Mouse (Mus musculus) lung, embryonic 15.5 days (tissue): Measurements from ENCODE around the gene Gm49486. TPM values are rescaled to one million over a fixed set of nuclear protein-coding genes. Genes with fewer than 3 reads are reported as not detected.

Experiments
- ATAC-seq: fragments of 200-750 bp; cut with Nextera tagmentation; 2 replicates; pipeline ENCODE4 v1.8.0; 2017; ENCODE audit warnings: moderate number of reproducible peaks, borderline replicate concordance; ENCODE audit not compliant: low FRiP score, low TSS enrichment; ENCODE audit errors: extremely low read depth
- H3K27ac ChIP-seq: fragments of 300-500 bp; sonication (generic); 2 replicates; pipeline ENCODE4 v1.5.1; 2015; ENCODE audit warnings: moderate library complexity, mild to moderate bottlenecking, inconsistent platforms
- H3K27me3 ChIP-seq: fragments of 300-500 bp; sonication (generic); 2 replicates; pipeline ENCODE4 v1.6.1; 2015; ENCODE audit warnings: inconsistent platforms
- H3K36me3 ChIP-seq: fragments of 300-500 bp; sonication (generic); 2 replicates; pipeline ENCODE4 v1.6.1; 2015; ENCODE audit warnings: inconsistent platforms
- H3K4me1 ChIP-seq: fragments of 300-500 bp; sonication (generic); 2 replicates; pipeline ENCODE4 v1.6.1; 2015; ENCODE audit warnings: inconsistent platforms
- H3K4me2 ChIP-seq: fragments of 300-500 bp; sonication (generic); 2 replicates; pipeline ENCODE4 v1.6.1; 2015; ENCODE audit warnings: inconsistent platforms, mild to moderate bottlenecking, moderate library complexity
- H3K4me3 ChIP-seq: fragments of 300-500 bp; sonication (generic); 2 replicates; pipeline ENCODE4 v1.5.1; 2015; ENCODE audit warnings: mild to moderate bottlenecking, inconsistent platforms
- H3K9ac ChIP-seq: fragments of 300-500 bp; sonication (generic); 2 replicates; pipeline ENCODE4 v1.6.1; 2015; ENCODE audit warnings: inconsistent platforms
- H3K9me3 ChIP-seq: fragments of 300-500 bp; sonication (generic); 2 replicates; pipeline ENCODE4 v1.6.1; 2016; ENCODE audit warnings: inconsistent platforms
- WGBS: fragments of 180-500 bp; shearing (Covaris S2); methylation state at CpG from one replicate; pipeline ENCODE4 v1.1.7; 2015; 5-methylcytosine and 5-hydroxymethylcytosine counted together
- polyA plus RNA-seq: library from polyadenylated mRNA; unstranded; fragments of >200 nt; fragmentation: Nextera tagmentation; extraction: Ambion mirVana; gene quantifications from 2 replicates; pipeline ENCODE4 v1.2.1, GENCODE M21; 2015

Gm49486 gene
- polyA plus RNA-seq, 1 experiment from 2014 or later = 0.46 TPM

DNA sequence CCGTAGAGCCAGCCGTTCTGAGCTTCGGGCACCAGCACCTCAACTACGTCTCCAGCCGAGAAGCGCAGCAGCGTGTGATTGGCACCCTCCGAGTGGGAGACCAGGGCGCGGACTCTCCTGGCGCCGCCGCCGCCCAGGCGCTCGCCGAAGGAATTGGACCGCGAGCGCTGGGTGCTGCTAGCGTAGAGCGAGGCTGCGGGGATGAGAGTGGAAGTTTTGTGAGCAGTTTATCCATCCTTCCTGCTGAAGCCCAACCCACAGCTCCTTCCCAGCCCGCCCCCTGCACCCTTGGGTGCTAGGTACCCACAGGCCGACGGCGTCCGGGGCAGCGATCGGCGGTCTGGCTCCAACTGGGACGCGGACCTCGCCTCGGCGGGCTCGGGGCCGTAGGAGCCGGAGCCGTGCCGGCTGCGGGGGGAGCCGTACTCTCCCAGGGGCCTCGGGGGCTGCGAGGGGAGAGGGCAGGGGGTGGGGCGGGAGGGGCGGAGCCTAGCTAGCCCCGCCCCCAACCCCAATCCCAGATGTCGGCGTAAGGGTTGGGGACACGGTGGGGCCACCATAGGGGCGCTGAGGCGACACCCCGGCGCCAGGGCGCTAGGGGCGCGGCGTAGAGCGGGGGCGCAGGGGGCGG lies 32.0 kb downstream of the Gm49486 start:
- Histone ChIP-seq H3K9ac (peak overlapping the region; percentile 48), H3K4me2 (peak overlapping the region; percentile 100), H3K36me3 (no peaks in the 10 kb centered on the region), H3K9me3 (no peaks in the 10 kb centered on the region), H3K4me1 (peaks cover 18% of the 10 kb centered on the region), H3K27ac (no peak overlapping the region), H3K27me3 (peaks cover 57% of the 10 kb centered on the region), H3K4me3 (peak overlapping the region; percentile 60)
- 1% methylated on average over 59 of the region's 62 CpGs for WGBS
- ATAC-seq = peak; percentile 69

DNA sequence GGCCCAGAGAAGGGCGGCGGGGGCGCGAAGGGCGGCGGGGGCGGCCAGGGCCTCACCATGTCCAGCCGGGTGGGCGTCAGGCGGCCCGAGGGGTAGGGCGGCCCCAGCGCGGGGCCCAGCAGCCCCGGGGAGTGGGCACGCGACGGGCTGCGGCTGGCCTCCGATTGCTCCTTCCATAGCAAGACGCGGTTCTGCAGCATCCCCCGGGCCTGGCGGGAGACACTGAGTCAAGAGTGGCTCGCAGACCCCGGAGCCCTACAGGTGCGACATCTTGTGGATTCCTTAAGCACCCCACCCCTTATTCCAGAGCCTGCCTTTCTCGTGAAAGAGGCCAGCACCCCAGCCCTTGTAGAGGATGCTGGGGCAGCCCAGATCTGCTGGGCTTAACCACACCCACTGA lies 32.6 kb downstream of the Gm49486 start:
- Histone ChIP-seq H3K9ac (peak overlapping the region; percentile 48), H3K36me3 (no peaks in the 10 kb centered on the region), H3K4me2 (peak overlapping the region; percentile 100), H3K27me3 (peaks cover 60% of the 10 kb centered on the region), H3K9me3 (no peaks in the 10 kb centered on the region), H3K4me3 (peak overlapping the region; percentile 60), H3K27ac (no peak overlapping the region), H3K4me1 (peaks cover 18% of the 10 kb centered on the region)
- 0% methylated on average over 20 of the region's 28 CpGs for WGBS
- no peak for ATAC-seq

DNA sequence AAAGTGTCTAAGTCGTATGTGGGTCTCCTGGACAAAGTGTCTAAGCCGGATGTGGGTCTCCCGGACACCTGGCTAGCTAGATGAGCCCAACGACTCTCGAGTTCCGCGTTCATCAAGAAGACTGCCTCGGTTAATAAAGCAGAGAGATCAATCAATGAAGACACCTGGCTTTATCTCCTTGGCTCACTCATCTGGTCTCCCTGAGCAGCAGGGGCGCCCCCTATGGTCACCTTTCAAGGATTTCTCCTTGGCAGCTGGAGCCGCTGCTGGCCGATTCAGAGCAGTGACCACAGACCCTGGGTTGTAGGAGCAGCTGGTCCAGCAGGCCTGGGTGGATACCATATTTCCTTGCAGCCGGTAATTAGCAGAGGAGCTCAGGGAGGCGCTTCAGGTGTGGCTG lies 33.2 kb downstream of the Gm49486 start:
- Histone ChIP-seq H3K9ac (no peak overlapping the region), H3K36me3 (no peaks in the 10 kb centered on the region), H3K4me2 (peak overlapping the region; percentile 100), H3K4me3 (no peak overlapping the region), H3K27ac (no peak overlapping the region), H3K9me3 (no peaks in the 10 kb centered on the region), H3K4me1 (peaks cover 18% of the 10 kb centered on the region), H3K27me3 (peaks cover 60% of the 10 kb centered on the region)
- ATAC-seq = no peak
- WGBS = 16% methylated on average over 13 of the region's 13 CpGs

DNA sequence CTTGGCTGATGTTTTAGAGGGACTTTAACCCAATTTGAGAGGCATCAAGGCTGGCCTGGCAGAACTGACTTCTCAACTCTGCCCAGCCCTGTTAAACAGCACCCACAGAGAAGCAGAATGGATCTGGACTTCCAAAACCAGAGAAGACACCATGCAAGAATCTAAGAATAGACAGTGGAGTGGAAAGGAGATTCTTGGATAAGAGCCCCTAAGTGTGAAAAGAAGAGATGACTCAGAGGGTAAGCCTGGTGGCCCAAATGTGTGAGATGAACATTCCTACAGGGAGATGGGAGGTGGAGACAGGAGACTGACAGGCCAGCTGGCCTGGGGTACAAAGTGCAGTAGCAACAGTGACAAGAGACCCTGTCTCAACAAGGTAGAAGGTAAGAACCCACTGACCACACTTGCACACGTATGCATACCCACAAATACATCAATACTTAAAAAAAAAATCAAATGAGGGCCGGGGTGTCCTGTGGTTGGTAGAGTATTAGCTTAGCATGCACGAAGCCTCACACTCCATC lies 33.7 kb downstream of the Gm49486 start:
- H3K4me1 ChIP-seq = peaks cover 18% of the 10 kb centered on the region
- H3K4me3 ChIP-seq = no peak overlapping the region
- no peak overlapping the region for H3K9ac ChIP-seq
- no peak overlapping the region for H3K4me2 ChIP-seq
- peaks cover 60% of the 10 kb centered on the region for H3K27me3 ChIP-seq
- 92% methylated on average over 3 of the region's 3 CpGs for whole genome bisulfite sequencing
- H3K9me3 ChIP-seq = no peaks in the 10 kb centered on the region
- no peak overlapping the region for H3K27ac ChIP-seq
- ATAC-seq = no peak
- no peaks in the 10 kb centered on the region for H3K36me3 ChIP-seq

DNA sequence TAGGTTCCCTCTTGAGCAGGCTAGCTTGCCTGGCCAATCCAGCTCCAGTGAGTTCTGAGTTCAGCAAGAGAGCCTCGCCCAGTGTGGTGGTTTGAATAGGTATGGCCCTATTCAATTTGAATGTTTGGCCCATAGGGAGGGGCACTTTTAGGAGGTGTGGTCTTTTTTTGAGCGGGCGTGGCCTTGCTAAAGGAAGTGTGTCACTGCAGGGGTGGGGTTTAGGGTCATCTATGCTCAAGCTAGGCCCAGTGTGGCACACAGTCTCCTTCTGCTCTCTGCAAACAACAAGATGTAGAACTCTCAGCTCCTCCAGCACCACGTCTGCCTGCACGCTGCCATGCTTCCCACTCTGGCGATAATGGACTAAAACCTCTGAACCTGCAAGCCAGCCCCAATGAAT lies 34.5 kb downstream of the Gm49486 start:
- Histone ChIP-seq H3K9ac (no peak overlapping the region), H3K4me2 (no peak overlapping the region), H3K27ac (no peak overlapping the region), H3K9me3 (no peaks in the 10 kb centered on the region), H3K36me3 (no peaks in the 10 kb centered on the region), H3K27me3 (peaks cover 64% of the 10 kb centered on the region), H3K4me3 (no peak overlapping the region), H3K4me1 (peaks cover 18% of the 10 kb centered on the region)
- ATAC-seq = no peak
- 88% methylated on average over 6 of the region's 6 CpGs for WGBS

DNA sequence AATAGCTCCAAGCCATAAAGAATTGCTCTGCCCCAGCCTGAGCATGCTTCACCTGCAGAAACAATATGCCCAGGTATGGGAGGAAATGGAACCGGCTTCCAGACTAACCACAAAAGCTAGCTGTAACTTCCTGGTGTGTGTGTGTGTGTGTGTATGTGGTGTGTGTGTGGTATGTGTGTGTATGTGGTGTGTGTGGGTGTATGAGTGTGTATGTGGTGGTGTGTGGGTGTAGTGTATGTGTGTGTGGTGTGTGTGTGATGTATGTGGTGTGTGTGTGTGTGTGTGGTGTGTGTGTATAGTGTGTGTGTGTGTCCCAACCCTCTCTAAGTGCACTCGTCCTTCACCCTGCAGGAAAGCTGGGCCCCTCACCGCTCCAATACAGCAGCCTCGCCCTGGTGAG lies 36.2 kb downstream of the Gm49486 start:
- 47% methylated on average over 4 of the region's 4 CpGs for WGBS
- peaks cover 49% of the 10 kb centered on the region for H3K27me3 ChIP-seq
- no peak for ATAC-seq

DNA sequence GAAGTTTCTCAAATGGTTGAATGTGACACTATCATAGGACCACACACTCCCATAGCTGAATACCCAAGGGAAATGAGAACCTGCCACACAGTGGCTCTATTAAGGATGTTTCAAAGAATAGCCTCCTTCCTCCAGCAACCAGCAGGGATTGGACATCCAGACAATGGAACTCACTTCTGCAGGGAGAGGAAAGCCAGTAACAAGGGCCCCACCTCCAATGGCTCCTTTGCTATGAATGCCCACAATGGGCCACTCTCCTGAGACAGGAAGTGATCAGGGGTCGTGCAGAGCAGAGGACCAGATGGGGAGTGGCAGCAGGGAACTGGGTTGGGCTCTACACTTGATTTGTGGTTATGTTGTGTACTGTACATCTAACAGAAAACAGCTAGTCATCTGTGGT lies 39.3 kb downstream of the Gm49486 start:
- no peak overlapping the region for H3K9ac ChIP-seq
- H3K36me3 ChIP-seq = no peaks in the 10 kb centered on the region
- no peak for ATAC-seq
- no peaks in the 10 kb centered on the region for H3K9me3 ChIP-seq
- H3K4me1 ChIP-seq = peaks cover 13% of the 10 kb centered on the region
- H3K4me3 ChIP-seq = no peak overlapping the region
- WGBS = 27% methylated on average over 1 of the region's 1 CpGs
- H3K27ac ChIP-seq = no peak overlapping the region
- no peak overlapping the region for H3K4me2 ChIP-seq
- peaks cover 35% of the 10 kb centered on the region for H3K27me3 ChIP-seq

More for the DNA sequence above, 36.2 kb downstream of the Gm49486 start:
- Histone ChIP-seq H3K9ac (no peak overlapping the region), H3K4me2 (no peak overlapping the region), H3K9me3 (no peaks in the 10 kb centered on the region), H3K27ac (no peak overlapping the region), H3K4me3 (no peak overlapping the region), H3K4me1 (peaks cover 21% of the 10 kb centered on the region), H3K36me3 (no peaks in the 10 kb centered on the region)

DNA sequence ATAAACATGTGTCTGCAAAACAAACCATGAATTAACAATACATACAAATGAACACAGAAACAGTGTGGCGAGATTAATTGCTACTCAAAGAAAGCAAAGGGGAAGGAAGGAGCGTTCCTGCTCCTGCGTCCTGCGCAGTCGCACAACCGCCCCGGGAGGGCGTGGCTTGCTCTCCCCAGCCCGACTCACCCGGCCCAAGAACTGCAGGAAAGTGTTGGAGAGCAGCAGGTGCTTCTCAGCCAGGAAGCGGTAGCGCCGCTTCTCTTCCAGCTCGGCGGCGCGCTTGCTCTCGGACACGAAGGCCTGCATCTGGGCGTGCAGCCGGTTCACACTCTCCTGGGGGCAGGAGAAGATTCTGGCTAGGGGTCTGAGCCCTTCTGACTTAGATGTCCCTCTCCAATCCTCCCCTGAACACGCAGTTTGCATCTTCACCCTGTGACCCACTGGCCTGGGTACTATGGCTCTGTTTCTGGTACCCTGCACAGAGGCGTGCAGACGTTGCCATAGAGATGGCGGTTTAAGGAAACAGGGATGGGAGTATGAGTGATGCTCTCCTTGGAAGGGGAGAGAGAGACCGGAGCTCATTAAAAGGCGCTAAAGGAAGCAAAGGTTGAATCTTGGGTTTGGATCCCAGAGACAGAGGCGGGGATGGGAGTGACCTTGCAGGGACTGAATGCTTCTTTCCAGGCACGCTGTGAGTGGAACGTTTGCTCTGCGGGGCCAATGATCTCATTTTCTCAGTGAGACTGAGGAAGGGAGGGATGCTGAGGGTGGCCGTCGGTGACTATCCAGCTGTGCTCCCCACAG lies 41.3 kb downstream of the Gm49486 start:
- H3K27me3 ChIP-seq = peaks cover 24% of the 10 kb centered on the region
- peak overlapping the region; percentile 22 for H3K9ac ChIP-seq
- H3K36me3 ChIP-seq = no peaks in the 10 kb centered on the region
- peak overlapping the region; percentile 36 for H3K4me3 ChIP-seq
- peak overlapping the region; percentile 55; the same call in 1 of the 2 replicates for H3K27ac ChIP-seq
- WGBS = 1% methylated on average over 33 of the region's 33 CpGs
- H3K4me1 ChIP-seq = peaks cover 13% of the 10 kb centered on the region
- no peaks in the 10 kb centered on the region for H3K9me3 ChIP-seq
- peak overlapping the region; percentile 72 for H3K4me2 ChIP-seq
- ATAC-seq = peak; percentile 64

DNA sequence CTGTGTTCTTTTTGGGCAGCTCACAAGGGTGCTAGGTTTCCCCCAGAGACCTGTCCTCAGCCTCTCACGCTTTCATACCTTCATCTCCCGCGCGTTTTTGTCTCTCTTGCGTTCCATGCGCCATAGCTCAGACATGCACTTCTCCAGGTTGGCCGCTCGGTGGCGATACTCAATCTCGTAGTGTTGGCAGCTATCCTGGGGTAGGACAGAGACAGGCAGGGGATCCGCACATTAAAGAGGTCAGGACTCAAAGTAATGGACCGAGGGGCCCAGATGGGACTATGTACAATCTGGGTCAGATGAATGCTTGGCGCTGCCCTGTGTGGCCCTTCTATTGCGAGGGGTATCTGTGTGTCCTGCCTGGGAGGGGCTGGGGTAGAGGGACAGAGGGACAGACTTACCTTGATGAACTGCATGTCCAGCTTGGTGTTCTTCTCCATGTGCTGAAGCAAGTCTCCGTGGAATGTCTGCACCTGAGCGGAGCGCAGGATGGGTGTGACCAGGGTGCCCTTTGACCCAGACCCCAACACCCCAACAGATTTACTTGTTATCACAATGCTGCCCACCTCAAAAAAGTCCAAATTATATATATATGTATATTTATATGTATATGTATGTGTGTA lies 42.0 kb downstream of the Gm49486 start:
- whole genome bisulfite sequencing = 16% methylated on average over 17 of the region's 17 CpGs
- Histone ChIP-seq H3K4me3 (peak overlapping the region; percentile 36), H3K9me3 (no peaks in the 10 kb centered on the region), H3K27me3 (peaks cover 24% of the 10 kb centered on the region), H3K36me3 (no peaks in the 10 kb centered on the region), H3K4me2 (peak overlapping the region; percentile 72), H3K4me1 (peaks cover 13% of the 10 kb centered on the region), H3K9ac (no peak overlapping the region), H3K27ac (no peak overlapping the region)
- ATAC-seq = no peak

DNA sequence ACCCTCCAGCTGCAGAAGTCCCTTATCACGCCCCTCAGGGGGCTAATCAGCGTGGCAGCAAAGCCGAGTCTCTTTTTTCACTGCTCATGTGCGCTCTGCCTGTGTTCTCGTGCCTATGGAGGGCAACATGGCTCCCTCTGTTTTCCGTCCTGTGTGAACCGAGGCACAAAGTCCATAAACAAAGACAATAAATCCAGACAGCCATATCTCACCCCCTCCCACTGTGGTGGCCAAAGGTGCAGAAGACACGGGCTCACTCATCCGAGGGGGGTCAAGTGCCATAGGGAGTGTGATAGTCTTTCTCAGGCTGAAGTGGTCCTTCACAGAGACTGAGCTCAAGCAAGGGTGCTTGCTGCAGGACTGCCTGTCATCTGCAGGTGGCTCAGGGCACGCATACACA lies 43.8 kb downstream of the Gm49486 start:
- Histone ChIP-seq H3K36me3 (no peaks in the 10 kb centered on the region), H3K9me3 (no peaks in the 10 kb centered on the region), H3K9ac (no peak overlapping the region), H3K4me1 (peaks cover 13% of the 10 kb centered on the region), H3K27ac (no peak overlapping the region), H3K4me2 (no peak overlapping the region), H3K4me3 (no peak overlapping the region), H3K27me3 (peaks cover 19% of the 10 kb centered on the region)
- ATAC-seq = no peak
- 43% methylated on average over 10 of the region's 10 CpGs for WGBS

DNA sequence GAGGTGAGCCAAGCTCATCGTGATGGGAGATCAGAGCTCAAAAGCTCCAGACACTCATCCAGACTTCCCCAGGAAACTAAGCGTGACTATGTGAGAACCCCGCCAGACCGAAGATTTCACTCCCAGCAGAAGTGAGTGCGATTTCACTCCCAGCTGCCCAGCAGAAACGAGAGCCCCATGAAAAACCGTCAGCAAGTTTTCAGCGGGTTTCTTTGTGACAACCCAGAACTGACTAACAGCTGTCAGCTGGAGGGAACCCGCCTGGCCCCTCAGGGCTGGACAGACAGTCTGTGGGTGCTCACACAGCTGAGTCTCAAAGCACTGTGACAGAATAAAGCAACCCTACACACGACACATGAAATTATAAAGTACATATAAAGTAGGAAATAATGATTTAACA lies 48.5 kb downstream of the Gm49486 start:
- WGBS = 48% methylated on average over 10 of the region's 10 CpGs
- peak; percentile 36; the same call in 1 of the 2 replicates for ATAC-seq

More for the DNA sequence above, 48.5 kb downstream of the Gm49486 start:
- no peak overlapping the region for H3K9ac ChIP-seq
- H3K4me2 ChIP-seq = no peak overlapping the region
- H3K9me3 ChIP-seq = no peaks in the 10 kb centered on the region
- H3K36me3 ChIP-seq = no peaks in the 10 kb centered on the region
- H3K27me3 ChIP-seq = no peaks in the 10 kb centered on the region; the same call in 1 of the 2 replicates
- H3K4me1 ChIP-seq = peaks cover 11% of the 10 kb centered on the region; the same call in 1 of the 2 replicates
- H3K27ac ChIP-seq = peak overlapping the region; percentile 42; the same call in 1 of the 2 replicates
- H3K4me3 ChIP-seq = no peak overlapping the region
